Mouse (Mus musculus) gastrocnemius, postnatal 4 days (tissue): ENCODE measurements around the gene Fbxl17. TPM values are rescaled to one million over a fixed set of nuclear protein-coding genes. Genes with fewer than 3 reads are reported as not detected.
A peak's percentile ranks its signal among the peaks of the same experiment; 100 is the strongest.

Experiments used
- DNase-seq, 2 experiments: peaks; one replicate each; pipeline ENCODE4 v3.0.0; 2021 to 2022; ENCODE audit warnings: low spot score in 2 of 2, mixed read lengths in 2 of 2
- total RNA-seq, 2 experiments: library from RNA; stranded (reverse); gene quantifications; 2 replicates each; pipeline ENCODE4 v1.2.3; 2021

The Fbxl17 gene
- total RNA-seq, 2 experiments from 2014 or later = 31.3 to 36.7 TPM

- DNase-seq = no peak
Observed at GRCm38 (mm10) chr17:63403801-63404415, 95.9 kb downstream of the Fbxl17 start.

GRCm38 (mm10) chr17:63402741-63403681 lies 96.8 kb downstream of the Fbxl17 start:
- DNase-seq = peak in 1 of 2 experiments; percentile 18

GRCm38 (mm10) chr17:63402170-63402569 lies 97.6 kb downstream of the Fbxl17 start:
- no peak for DNase-seq

- no peak for DNase-seq
Observed at GRCm38 (mm10) chr17:63400640-63401039, 99.2 kb downstream of the Fbxl17 start.

- DNase-seq = no peak
Observed at GRCm38 (mm10) chr17:63399816-63400215, 100.0 kb downstream of the Fbxl17 start.

GRCm38 (mm10) chr17:63391506-63391905 lies 108.3 kb downstream of the Fbxl17 start:
- DNase-seq = no peak

- no peak for DNase-seq
Observed at GRCm38 (mm10) chr17:63390951-63391350, 108.9 kb downstream of the Fbxl17 start.

- no peak for DNase-seq
Observed at GRCm38 (mm10) chr17:63370977-63371376, 128.8 kb downstream of the Fbxl17 start.

- DNase-seq = no peak
Observed at GRCm38 (mm10) chr17:63369631-63370310, 130.0 kb downstream of the Fbxl17 start.

GRCm38 (mm10) chr17:63367476-63367875 lies 132.3 kb downstream of the Fbxl17 start:
- DNase-seq = no peak

- DNase-seq = no peak
Observed at GRCm38 (mm10) chr17:63366045-63366444, 133.8 kb downstream of the Fbxl17 start.

- no peak for DNase-seq
Observed at GRCm38 (mm10) chr17:63364605-63365004, 135.2 kb downstream of the Fbxl17 start.

GRCm38 (mm10) chr17:63362196-63362595 lies 137.6 kb downstream of the Fbxl17 start:
- no peak for DNase-seq

GRCm38 (mm10) chr17:63361679-63362078 lies 138.1 kb downstream of the Fbxl17 start:
- DNase-seq = no peak

GRCm38 (mm10) chr17:63358837-63359236 lies 141.0 kb downstream of the Fbxl17 start:
- no peak for DNase-seq

- DNase-seq = no peak
Observed at GRCm38 (mm10) chr17:63356202-63356601, 143.6 kb downstream of the Fbxl17 start.

GRCm38 (mm10) chr17:63352634-63353195 lies 147.1 kb downstream of the Fbxl17 start:
- DNase-seq = no peak

- DNase-seq = no peak
Observed at GRCm38 (mm10) chr17:63351682-63352081, 148.1 kb downstream of the Fbxl17 start.

- no peak for DNase-seq
Observed at GRCm38 (mm10) chr17:63350876-63351509, 148.8 kb downstream of the Fbxl17 start.

- DNase-seq = no peak
Observed at GRCm38 (mm10) chr17:63344101-63344500, 155.7 kb downstream of the Fbxl17 start.

- DNase-seq = no peak
Observed at GRCm38 (mm10) chr17:63343076-63343475, 156.7 kb downstream of the Fbxl17 start.
